Comparison of ENCODE assay signal across 26 mouse cellular contexts in genomic region chr2:26099851-26100250, GRCm38 (mm10). TPM values are rescaled to one million over a fixed set of nuclear protein-coding genes. Genes with fewer than 3 reads are reported as not detected.
DNase-seq lines count a peak whose midpoint lies in the region; ATAC-seq and TF ChIP-seq lines count a peak whose summit lies in the region.
"Had no signal": no experiment of that assay in that cellular context is flagged by ENCODE, and none has a peak within 500 bp of the region (broad histone marks: within the 10 kb centered on the region; RNA-seq: fewer than 3 reads in every experiment).

No protein-coding gene starts in this region.

- TF ChIP-seq EP300 in liver, postnatal 0 days (IDR thresholded peaks at IDR 0.05; ENCODE audit: low read depth) = no peak

- H3K9ac ChIP-seq in liver, embryonic 11.5 days (ENCODE audit: low read depth, low read length) = 0 out of 2 replicates have a peak overlapping the region, but pooled peaks have one; percentile 7
- H3K9ac ChIP-seq in liver, postnatal 0 days (replicated peaks) = no peak overlapping the region
- peak overlapping the region; percentile 28; the same call in 1 of the 2 replicates for H3K9ac ChIP-seq in liver, embryonic 16.5 days (ENCODE audit: low read depth, low read length)
- H3K9ac ChIP-seq: embryonic facial prominence, embryonic 13.5 days; forebrain, embryonic 12.5 days; forebrain, embryonic 15.5 days; hindbrain, embryonic 13.5 days had no signal

- H3K4me2 ChIP-seq in liver, embryonic 11.5 days = no peak overlapping the region
- H3K4me2 ChIP-seq in liver, postnatal 0 days (ENCODE audit: low read depth, low read length) = no peak overlapping the region
- H3K4me2 ChIP-seq in liver, embryonic 16.5 days (ENCODE audit: low read depth, low read length) = no peak overlapping the region
- H3K4me2 ChIP-seq: embryonic facial prominence, embryonic 13.5 days; forebrain, embryonic 12.5 days; forebrain, embryonic 15.5 days; heart, embryonic 11.5 days; hindbrain, embryonic 13.5 days had no signal

- no peak overlapping the region for H3K27ac ChIP-seq in liver, embryonic 11.5 days (ENCODE audit: low read depth, low read length)
- no peak overlapping the region for H3K27ac ChIP-seq in liver, postnatal 0 days (ENCODE audit: low read depth)
- no peak overlapping the region for H3K27ac ChIP-seq in liver, embryonic 16.5 days (ENCODE audit: low read length)
- H3K27ac ChIP-seq: embryonic facial prominence, embryonic 10.5 days; embryonic facial prominence, embryonic 13.5 days; forebrain, embryonic 12.5 days; forebrain, embryonic 15.5 days; hindbrain, embryonic 10.5 days; hindbrain, embryonic 13.5 days; hindbrain, postnatal 0 days had no signal

- no peaks in the 10 kb centered on the region for H3K9me3 ChIP-seq in liver, embryonic 11.5 days (ENCODE audit: control insufficient read depth, low read length)
- no peaks in the 10 kb centered on the region for H3K9me3 ChIP-seq in liver, postnatal 0 days (ENCODE audit: low read length)
- no peaks in the 10 kb centered on the region for H3K9me3 ChIP-seq in liver, embryonic 16.5 days (replicated peaks; ENCODE audit: control insufficient read depth, low read length)
- H3K9me3 ChIP-seq: embryonic facial prominence, embryonic 10.5 days; embryonic facial prominence, embryonic 13.5 days; forebrain, embryonic 12.5 days; forebrain, embryonic 15.5 days; G1E; hindbrain, embryonic 10.5 days; hindbrain, embryonic 13.5 days had no signal

- DNase-seq in liver, embryonic 11.5 days (ENCODE audit: low spot score) = no peak
- DNase-seq in liver, postnatal 0 days = no peak
- peak; percentile 11 for DNase-seq in urinary bladder, adult 2 months (ENCODE audit: low spot score)
- DNase-seq in urinary bladder, postnatal 36 days (ENCODE audit: low spot score in 2 of 2) = no peak
- no peak for DNase-seq in adrenal gland, postnatal 25 days
- DNase-seq in left cerebral cortex, adult 11 months (ENCODE audit: low spot score) = no peak
- DNase-seq: adrenal gland, postnatal 10 days; B cell, adult 2 months; cerebellum, adult 11-12 months; cerebellum, adult 8-10 months; cerebellum, postnatal 36 days; embryo, embryonic 11 days; gastrocnemius, postnatal 25 days had no signal

- TF ChIP-seq CTCF in liver, postnatal 0 days (IDR thresholded peaks at IDR 0.05; ENCODE audit: low read depth) = no peak

- WGBS in liver, embryonic 11.5 days = 76% methylated on average over 1 of the region's 1 CpGs
- 67% methylated on average over 1 of the region's 1 CpGs for WGBS in liver, postnatal 0 days (ENCODE audit: insufficient replicate concordance)
- 53% methylated on average over 1 of the region's 1 CpGs for WGBS in liver, embryonic 16.5 days (ENCODE audit: insufficient replicate concordance)

- no peak; the same call in 1 of the 2 replicates for ATAC-seq in liver, embryonic 11.5 days (replicated peaks; ENCODE audit: low FRiP score)
- no peak for ATAC-seq in liver, postnatal 0 days
- 0 out of 2 replicates have a peak, but pooled peaks have one; percentile 5 for ATAC-seq in liver, embryonic 16.5 days (ENCODE audit: low read depth)
- ATAC-seq: forebrain, embryonic 15.5 days; hindbrain, postnatal 0 days; Patski had no signal

- H3K4me3 ChIP-seq in liver, embryonic 11.5 days (ENCODE audit: low read depth, low read length) = no peak overlapping the region
- no peak overlapping the region for H3K4me3 ChIP-seq in liver, postnatal 0 days (ENCODE audit: low read depth, low read length)
- no peak overlapping the region for H3K4me3 ChIP-seq in liver, embryonic 16.5 days (ENCODE audit: low read depth, low read length)
- H3K4me3 ChIP-seq: embryonic facial prominence, embryonic 10.5 days; embryonic facial prominence, embryonic 13.5 days; erythroblast, embryonic 14.5 days; forebrain, embryonic 12.5 days; forebrain, embryonic 15.5 days; hindbrain, embryonic 10.5 days; hindbrain, embryonic 13.5 days had no signal

- 0 out of 2 replicates have a peak, but pooled peaks cover 5% of the 10 kb centered on the region for H3K27me3 ChIP-seq in liver, embryonic 11.5 days (replicated peaks; ENCODE audit: control insufficient read depth, insufficient read depth, low read length)
- no peaks in the 10 kb centered on the region for H3K27me3 ChIP-seq in liver, postnatal 0 days (ENCODE audit: insufficient read depth, low read length)
- no peaks in the 10 kb centered on the region for H3K27me3 ChIP-seq in liver, embryonic 16.5 days (ENCODE audit: control insufficient read depth, insufficient read depth, low read depth, low read length)
- H3K27me3 ChIP-seq: CH12.LX; embryonic facial prominence, embryonic 13.5 days; forebrain, embryonic 12.5 days; forebrain, embryonic 15.5 days; Patski had no signal

- H3K36me3 ChIP-seq in liver, embryonic 11.5 days (ENCODE audit: control insufficient read depth, insufficient read depth, low read length) = no peaks in the 10 kb centered on the region
- no peaks in the 10 kb centered on the region for H3K36me3 ChIP-seq in liver, postnatal 0 days (replicated peaks; ENCODE audit: insufficient read depth, low read length)
- H3K36me3 ChIP-seq in liver, embryonic 16.5 days (ENCODE audit: control insufficient read depth, insufficient read depth) = no peaks in the 10 kb centered on the region
- H3K36me3 ChIP-seq: embryonic facial prominence, embryonic 10.5 days; embryonic facial prominence, embryonic 13.5 days; forebrain, embryonic 12.5 days; forebrain, embryonic 15.5 days; G1E; hindbrain, embryonic 10.5 days; hindbrain, embryonic 13.5 days had no signal

- H3K4me1 ChIP-seq in liver, embryonic 11.5 days (replicated peaks; ENCODE audit: control insufficient read depth, insufficient read depth, low read length) = 0 out of 2 replicates have a peak, but pooled peaks cover 7% of the 10 kb centered on the region
- H3K4me1 ChIP-seq in liver, postnatal 0 days (ENCODE audit: insufficient read depth) = no peaks in the 10 kb centered on the region
- H3K4me1 ChIP-seq in liver, embryonic 16.5 days (ENCODE audit: control insufficient read depth, low read depth, low read length) = peaks cover 11% of the 10 kb centered on the region

RNA-seq across cellular contexts. Expression of gene Nacc2, which starts 23.2 kb away (rescaled TPM):
- polyA plus RNA-seq in liver, embryonic 11.5 days (2014; fragmentation: Nextera tagmentation; extraction: Ambion mirVana) = 4.0 TPM in 2 replicates
- 3.9 and 4.9 TPM in 2 replicates for polyA plus RNA-seq in liver, postnatal 0 days (2015; fragmentation: Nextera tagmentation; extraction: Ambion mirVana)
- polyA plus RNA-seq in urinary bladder, adult 2 months (2012; rRNA removed) = 43.2 and 60.5 TPM in 2 replicates
- 3.9 and 6.4 TPM in 2 replicates for polyA plus RNA-seq in liver, embryonic 16.5 days (2015; fragmentation: Nextera tagmentation; extraction: Ambion mirVana)
- 25.8 and 36.6 TPM in 2 replicates for total RNA-seq in adrenal gland, postnatal 25 days (2021)
